Mouse (Mus musculus): ENCODE results near the gene Man1b1. TPM values are rescaled to one million over a fixed set of nuclear protein-coding genes. Genes with fewer than 3 reads are reported as not detected.

Gene Man1b1
- polyA plus RNA-seq, 1 experiment from 2014 or later = 50.3 TPM

GRCm38 (mm10) chr2:25400291-25400690 is 68.2 kb downstream of the Man1b1 start:
- 20% methylated on average over 16 of the region's 16 CpGs for WGBS
- Histone ChIP-seq H3K9me3 (no peaks in the 10 kb centered on the region), H3K36me3 (replicated peaks) (no peaks in the 10 kb centered on the region), H3K27ac (no peak overlapping the region), H3K9ac (peak overlapping the region; percentile 28; the same call in 1 of the 2 replicates), H3K27me3 (replicated peaks) (peaks cover 53% of the 10 kb centered on the region), H3K4me2 (peak overlapping the region; percentile 71), H3K4me1 (peaks cover 40% of the 10 kb centered on the region), H3K4me3 (peak overlapping the region; percentile 34)
- no peak for ATAC-seq (replicated peaks)

- no peaks in the 10 kb centered on the region for H3K36me3 ChIP-seq (replicated peaks)
- H3K9ac ChIP-seq = peak overlapping the region; percentile 28; the same call in 1 of the 2 replicates
- no peaks in the 10 kb centered on the region for H3K9me3 ChIP-seq
- 3% methylated on average over 17 of the region's 17 CpGs for WGBS
- no peak for ATAC-seq (replicated peaks)
- peak overlapping the region; percentile 71 for H3K4me2 ChIP-seq
- H3K27ac ChIP-seq = no peak overlapping the region
- H3K4me1 ChIP-seq = peaks cover 40% of the 10 kb centered on the region
- peak overlapping the region; percentile 34 for H3K4me3 ChIP-seq
- peaks cover 48% of the 10 kb centered on the region for H3K27me3 ChIP-seq (replicated peaks)
These were observed 68.6 kb downstream of the Man1b1 start for GRCm38 (mm10) chr2:25400764-25401163.

Other genes starting within 250 kb of the Man1b1 start
- not detected in 2 replicates for gene Noxa1, start 237.2 kb upstream of the Man1b1 start, polyA plus RNA-seq (2015; fragmentation: Nextera tagmentation; extraction: Ambion mirVana)
- gene Nrarp, start 151.6 kb upstream of the Man1b1 start, polyA plus RNA-seq (2015; fragmentation: Nextera tagmentation; extraction: Ambion mirVana) = 15.3 and 18.1 TPM in 2 replicates
- 1.9 and 2.0 TPM in 2 replicates for gene Tor4a, start 135.5 kb upstream of the Man1b1 start, polyA plus RNA-seq (2015; fragmentation: Nextera tagmentation; extraction: Ambion mirVana)
- 126 and 129 TPM in 2 replicates for gene Nelfb, start 120.8 kb upstream of the Man1b1 start, polyA plus RNA-seq (2015; fragmentation: Nextera tagmentation; extraction: Ambion mirVana)
- not detected in 2 replicates for gene Stpg3, start 117.7 kb upstream of the Man1b1 start, polyA plus RNA-seq (2015; fragmentation: Nextera tagmentation; extraction: Ambion mirVana)
- gene Fam166a, start 113.6 kb upstream of the Man1b1 start, polyA plus RNA-seq (2015; fragmentation: Nextera tagmentation; extraction: Ambion mirVana) = 0.43 and 0.78 TPM in 2 replicates
- 364 and 396 TPM in 2 replicates for gene Tubb4b, start 107.6 kb upstream of the Man1b1 start, polyA plus RNA-seq (2015; fragmentation: Nextera tagmentation; extraction: Ambion mirVana)
- gene Slc34a3, start 98.0 kb upstream of the Man1b1 start, polyA plus RNA-seq (2015; fragmentation: Nextera tagmentation; extraction: Ambion mirVana) = not detected in 2 replicates
- not detected in 2 replicates for gene Rnf224, start 95.6 kb upstream of the Man1b1 start, polyA plus RNA-seq (2015; fragmentation: Nextera tagmentation; extraction: Ambion mirVana)
- 148 and 150 TPM in 2 replicates for gene Rnf208, start 90.1 kb upstream of the Man1b1 start, polyA plus RNA-seq (2015; fragmentation: Nextera tagmentation; extraction: Ambion mirVana)
- gene Cysrt1, start 89.9 kb upstream of the Man1b1 start, polyA plus RNA-seq (2015; fragmentation: Nextera tagmentation; extraction: Ambion mirVana) = 0.26 and 0.46 TPM in 2 replicates
- gene AL732309.1, start 85.5 kb upstream of the Man1b1 start, polyA plus RNA-seq (2015; fragmentation: Nextera tagmentation; extraction: Ambion mirVana) = 6.2 and 8.4 TPM in 2 replicates
- gene Tmem203, start 76.9 kb upstream of the Man1b1 start, polyA plus RNA-seq (2015; fragmentation: Nextera tagmentation; extraction: Ambion mirVana) = 13.8 and 15.4 TPM in 2 replicates
- gene Tprn, start 69.7 kb upstream of the Man1b1 start, polyA plus RNA-seq (2015; fragmentation: Nextera tagmentation; extraction: Ambion mirVana) = 16.7 and 16.9 TPM in 2 replicates
- 186 and 197 TPM in 2 replicates for gene Ssna1, start 59.9 kb upstream of the Man1b1 start, polyA plus RNA-seq (2015; fragmentation: Nextera tagmentation; extraction: Ambion mirVana)
- 153 and 157 TPM in 2 replicates for gene Anapc2, start 59.9 kb upstream of the Man1b1 start, polyA plus RNA-seq (2015; fragmentation: Nextera tagmentation; extraction: Ambion mirVana)
- not detected in 2 replicates for gene Tmem210, start 44.2 kb upstream of the Man1b1 start, polyA plus RNA-seq (2015; fragmentation: Nextera tagmentation; extraction: Ambion mirVana)
- 0.14 and 0.23 TPM in 2 replicates for gene Lrrc26, start 42.4 kb upstream of the Man1b1 start, polyA plus RNA-seq (2015; fragmentation: Nextera tagmentation; extraction: Ambion mirVana)
- gene Grin1, start 13.2 kb upstream of the Man1b1 start, polyA plus RNA-seq (2015; fragmentation: Nextera tagmentation; extraction: Ambion mirVana) = 49.1 and 51.5 TPM in 2 replicates
- 23.8 and 25.8 TPM in 2 replicates for gene Dpp7, start 24.0 kb downstream of the Man1b1 start, polyA plus RNA-seq (2015; fragmentation: Nextera tagmentation; extraction: Ambion mirVana)
- gene Uap1l1, start 33.3 kb downstream of the Man1b1 start, polyA plus RNA-seq (2015; fragmentation: Nextera tagmentation; extraction: Ambion mirVana) = 5.6 and 5.9 TPM in 2 replicates
- gene Sapcd2, start 40.0 kb downstream of the Man1b1 start, polyA plus RNA-seq (2015; fragmentation: Nextera tagmentation; extraction: Ambion mirVana) = 11.1 and 14.7 TPM in 2 replicates
- gene Entpd2, start 63.5 kb downstream of the Man1b1 start, polyA plus RNA-seq (2015; fragmentation: Nextera tagmentation; extraction: Ambion mirVana) = 2.7 and 3.3 TPM in 2 replicates
- 498 and 520 TPM in 2 replicates for gene Npdc1, start 67.0 kb downstream of the Man1b1 start, polyA plus RNA-seq (2015; fragmentation: Nextera tagmentation; extraction: Ambion mirVana)
- 0.17 and 0.41 TPM in 2 replicates for gene Fut7, start 90.9 kb downstream of the Man1b1 start, polyA plus RNA-seq (2015; fragmentation: Nextera tagmentation; extraction: Ambion mirVana)
- 16.4 and 17.6 TPM in 2 replicates for gene Abca2, start 96.4 kb downstream of the Man1b1 start, polyA plus RNA-seq (2015; fragmentation: Nextera tagmentation; extraction: Ambion mirVana)
- 3.3 and 3.9 TPM in 2 replicates for gene Clic3, start 124.5 kb downstream of the Man1b1 start, polyA plus RNA-seq (2015; fragmentation: Nextera tagmentation; extraction: Ambion mirVana)
- 119 and 128 TPM in 2 replicates for gene Paxx, start 128.8 kb downstream of the Man1b1 start, polyA plus RNA-seq (2015; fragmentation: Nextera tagmentation; extraction: Ambion mirVana)
- gene Ptgds, start 137.7 kb downstream of the Man1b1 start, polyA plus RNA-seq (2015; fragmentation: Nextera tagmentation; extraction: Ambion mirVana) = 822 and 843 TPM in 2 replicates
- gene Lcn12, start 161.6 kb downstream of the Man1b1 start, polyA plus RNA-seq (2015; fragmentation: Nextera tagmentation; extraction: Ambion mirVana) = not detected in 2 replicates
- gene Fbxw5, start 168.4 kb downstream of the Man1b1 start, polyA plus RNA-seq (2015; fragmentation: Nextera tagmentation; extraction: Ambion mirVana) = 147 and 151 TPM in 2 replicates
- gene C8g, start 169.4 kb downstream of the Man1b1 start, polyA plus RNA-seq (2015; fragmentation: Nextera tagmentation; extraction: Ambion mirVana) = 6.4 and 7.4 TPM in 2 replicates
- 18.9 and 21.2 TPM in 2 replicates for gene Traf2, start 214.6 kb downstream of the Man1b1 start, polyA plus RNA-seq (2015; fragmentation: Nextera tagmentation; extraction: Ambion mirVana)
- 352 and 378 TPM in 2 replicates for gene Edf1, start 225.5 kb downstream of the Man1b1 start, polyA plus RNA-seq (2015; fragmentation: Nextera tagmentation; extraction: Ambion mirVana)
- gene Mamdc4, start 242.5 kb downstream of the Man1b1 start, polyA plus RNA-seq (2015; fragmentation: Nextera tagmentation; extraction: Ambion mirVana) = 4.7 and 4.8 TPM in 2 replicates
- gene Phpt1, start 242.9 kb downstream of the Man1b1 start, polyA plus RNA-seq (2015; fragmentation: Nextera tagmentation; extraction: Ambion mirVana) = 155 and 162 TPM in 2 replicates
- 13.8 and 14.1 TPM in 2 replicates for gene Ajm1, start 249.4 kb downstream of the Man1b1 start, polyA plus RNA-seq (2015; fragmentation: Nextera tagmentation; extraction: Ambion mirVana)